Mouse (Mus musculus) stomach, postnatal 0 days (tissue): ENCODE data around the gene Syt9. TPM values are rescaled to one million over a fixed set of nuclear protein-coding genes. Genes with fewer than 3 reads are reported as not detected.

Source experiments
- ATAC-seq: fragments of 200-750 bp; cut with Nextera tagmentation; 2 replicates; pipeline ENCODE4 v1.8.0; 2017; ENCODE audit not compliant: low FRiP score, low TSS enrichment
- DNase-seq: peaks from one replicate; pipeline ENCODE4 v3.0.0-alpha.2; 2016; ENCODE audit warnings: low spot score
- H3K27ac ChIP-seq: fragments of 300-500 bp; sonication (generic); replicated peaks from 2 replicates; pipeline ENCODE4 v1.5.1; 2014; ENCODE audit warnings: mild to moderate bottlenecking, control low read depth
- H3K27me3 ChIP-seq: fragments of 300-500 bp; sonication (generic); 2 replicates; pipeline ENCODE4 v1.6.1; 2014; ENCODE audit warnings: low read length; ENCODE audit not compliant: control insufficient read depth, insufficient read depth
- H3K36me3 ChIP-seq: fragments of 300-500 bp; sonication (generic); 2 replicates; pipeline ENCODE4 v1.6.1; 2014; ENCODE audit warnings: low read length, mixed read lengths; ENCODE audit not compliant: control insufficient read depth, insufficient read depth
- H3K4me1 ChIP-seq: fragments of 300-500 bp; sonication (generic); replicated peaks from 2 replicates; pipeline ENCODE4 v1.6.1; 2014; ENCODE audit warnings: antibody characterized with exemption; ENCODE audit not compliant: control insufficient read depth, insufficient read depth
- H3K4me2 ChIP-seq: fragments of 300-500 bp; sonication (generic); replicated peaks from 2 replicates; pipeline ENCODE4 v1.6.1; 2014; ENCODE audit warnings: low read depth, mild to moderate bottlenecking, control low read depth, moderate library complexity
- H3K4me3 ChIP-seq: fragments of 300-500 bp; sonication (generic); 2 replicates; pipeline ENCODE4 v1.5.1; 2014; ENCODE audit warnings: low read depth, low read length, control low read depth
- H3K9ac ChIP-seq: fragments of 300-500 bp; sonication (generic); 2 replicates; pipeline ENCODE4 v1.6.1; 2014; ENCODE audit warnings: mild to moderate bottlenecking, low read length, control low read depth, mixed read lengths
- H3K9me3 ChIP-seq: fragments of 300-500 bp; sonication (generic); 2 replicates; pipeline ENCODE4 v1.6.1; 2016; ENCODE audit warnings: low read length; ENCODE audit not compliant: control insufficient read depth
- CTCF ChIP-seq: IDR thresholded peaks from 2 replicates; pipeline ENCODE4 v1.5.1; 2016; ENCODE audit warnings: antibody characterized with exemption, low read depth, mild to moderate bottlenecking, moderate library complexity
- EP300 ChIP-seq: optimal IDR thresholded peaks from 2 replicates; pipeline ENCODE3; 2016; ENCODE audit warnings: antibody characterized with exemption
- WGBS: fragments of 180-500 bp; shearing (Covaris S2); extraction: QIAGEN DNeasy Blood & Tissue Kit; methylation state at CpG from one replicate; pipeline ENCODE4 v1.1.7; 2014; 5-methylcytosine and 5-hydroxymethylcytosine counted together
- polyA plus RNA-seq: library from polyadenylated mRNA; unstranded; fragments of >200 nt; fragmentation: Nextera tagmentation; extraction: Ambion mirVana; gene quantifications from 2 replicates; pipeline ENCODE4 v1.2.1, GENCODE M21; 2015

Syt9 gene
- polyA plus RNA-seq, 1 experiment from 2014 or later, result 1.5 TPM

GRCm38 (mm10) chr7:107454660-107455059 is 84.1 kb downstream of the Syt9 start:
- DNase-seq (no peak), ATAC-seq (no peak)
- Histone ChIP-seq H3K27me3 (no peaks in the 10 kb centered on the region), H3K4me3 (no peak overlapping the region), H3K9me3 (no peaks in the 10 kb centered on the region), H3K9ac (no peak overlapping the region), H3K36me3 (no peaks in the 10 kb centered on the region), H3K4me2 (no peak overlapping the region), H3K27ac (no peak overlapping the region), H3K4me1 (no peaks in the 10 kb centered on the region)
- 57% methylated on average over 2 of the region's 2 CpGs for WGBS
- TF ChIP-seq CTCF (no peak), EP300 (no peak)

- Histone ChIP-seq H3K9ac (no peak overlapping the region), H3K4me3 (no peak overlapping the region), H3K9me3 (no peaks in the 10 kb centered on the region), H3K27me3 (no peaks in the 10 kb centered on the region), H3K27ac (no peak overlapping the region), H3K4me2 (no peak overlapping the region), H3K36me3 (no peaks in the 10 kb centered on the region), H3K4me1 (no peaks in the 10 kb centered on the region)
- DNase-seq (no peak), ATAC-seq (no peak)
- WGBS, result 35% methylated on average over 5 of the region's 5 CpGs
- TF ChIP-seq EP300, result no peak
- TF ChIP-seq CTCF, result no peak
Measured at GRCm38 (mm10) chr7:107455118-107455521, 84.6 kb downstream of the Syt9 start.

- Histone ChIP-seq H3K4me1 (no peaks in the 10 kb centered on the region), H3K27me3 (no peaks in the 10 kb centered on the region), H3K9me3 (no peaks in the 10 kb centered on the region), H3K36me3 (no peaks in the 10 kb centered on the region), H3K9ac (no peak overlapping the region), H3K4me2 (no peak overlapping the region), H3K4me3 (no peak overlapping the region), H3K27ac (no peak overlapping the region)
- no peak for ATAC-seq
- no peak for DNase-seq
- WGBS, result 76% methylated on average over 4 of the region's 4 CpGs
- no peak for TF ChIP-seq CTCF
- TF ChIP-seq EP300, result no peak
Measured at GRCm38 (mm10) chr7:107461167-107461566, 90.6 kb downstream of the Syt9 start.

GRCm38 (mm10) chr7:107461699-107462440 is 91.3 kb downstream of the Syt9 start:
- no peak overlapping the region for H3K4me3 ChIP-seq
- no peak overlapping the region for H3K9ac ChIP-seq
- no peaks in the 10 kb centered on the region for H3K36me3 ChIP-seq
- 59% methylated on average over 1 of the region's 1 CpGs for WGBS
- no peak overlapping the region for H3K27ac ChIP-seq
- DNase-seq (no peak), ATAC-seq (no peak)
- H3K9me3 ChIP-seq, result no peaks in the 10 kb centered on the region
- H3K4me2 ChIP-seq, result no peak overlapping the region
- no peak for TF ChIP-seq EP300
- TF ChIP-seq CTCF, result no peak
- no peaks in the 10 kb centered on the region for H3K27me3 ChIP-seq
- no peaks in the 10 kb centered on the region for H3K4me1 ChIP-seq

- no peak for DNase-seq
- no peak overlapping the region for H3K4me2 ChIP-seq
- no peak overlapping the region for H3K4me3 ChIP-seq
- no peak for TF ChIP-seq EP300
- ATAC-seq, result no peak
- no peaks in the 10 kb centered on the region for H3K27me3 ChIP-seq
- no peak overlapping the region for H3K27ac ChIP-seq
- WGBS, result 29% methylated on average over 3 of the region's 3 CpGs
- no peak overlapping the region for H3K9ac ChIP-seq
- H3K4me1 ChIP-seq, result no peaks in the 10 kb centered on the region
- no peaks in the 10 kb centered on the region for H3K9me3 ChIP-seq
- no peaks in the 10 kb centered on the region for H3K36me3 ChIP-seq
Measured at GRCm38 (mm10) chr7:107462962-107463361, 92.4 kb downstream of the Syt9 start.

GRCm38 (mm10) chr7:107465081-107465480 is 94.6 kb downstream of the Syt9 start:
- Histone ChIP-seq H3K4me3 (no peak overlapping the region), H3K36me3 (no peaks in the 10 kb centered on the region), H3K9ac (no peak overlapping the region), H3K27me3 (no peaks in the 10 kb centered on the region), H3K9me3 (no peaks in the 10 kb centered on the region), H3K4me2 (no peak overlapping the region), H3K27ac (no peak overlapping the region), H3K4me1 (no peaks in the 10 kb centered on the region)
- WGBS, result 59% methylated on average over 3 of the region's 3 CpGs
- TF ChIP-seq EP300 (no peak), CTCF (no peak)
- no peak for DNase-seq
- ATAC-seq, result no peak
